Mouse (Mus musculus) layer of hippocampus, postnatal 14 days (tissue): ENCODE data around the gene Rpp14. TPM values are rescaled to one million over a fixed set of nuclear protein-coding genes. Genes with fewer than 3 reads are reported as not detected.

Source experiments
- DNase-seq, 2 experiments: peaks; one replicate each; pipeline ENCODE4 v3.0.0; 2021 to 2022; ENCODE audit warnings: low spot score in 2 of 2, mixed read lengths in 1 of 2
- total RNA-seq, 2 experiments: library from RNA; stranded (reverse); gene quantifications; 2 replicates each; pipeline ENCODE4 v1.2.3; 2021

The Rpp14 gene
- total RNA-seq, 2 experiments from 2014 or later = 24.5 to 25.4 TPM

- DNase-seq = no peak
Observed at GRCm38 (mm10) chr14:8054310-8055102, 25.7 kb upstream of the Rpp14 start.

- DNase-seq = no peak
Observed at GRCm38 (mm10) chr14:8056076-8056475, 24.1 kb upstream of the Rpp14 start.

GRCm38 (mm10) chr14:8059938-8060337, 20.2 kb upstream of the Rpp14 start:
- no peak for DNase-seq

GRCm38 (mm10) chr14:8062076-8062475, 18.1 kb upstream of the Rpp14 start:
- no peak for DNase-seq

GRCm38 (mm10) chr14:8062537-8063301, 17.4 kb upstream of the Rpp14 start:
- DNase-seq = peak; percentile 40 to 75

- peak in 1 of 2 experiments; percentile 34 for DNase-seq
Observed at GRCm38 (mm10) chr14:8063835-8064785, 16.1 kb upstream of the Rpp14 start.

GRCm38 (mm10) chr14:8080718-8081117, 551 bp downstream of the Rpp14 start:
- no peak for DNase-seq

GRCm38 (mm10) chr14:8082949-8083348, 2.8 kb downstream of the Rpp14 start:
- no peak for DNase-seq

- no peak for DNase-seq
Observed at GRCm38 (mm10) chr14:8089016-8089415, 8.8 kb downstream of the Rpp14 start.

GRCm38 (mm10) chr14:8092573-8092972, 12.4 kb downstream of the Rpp14 start:
- DNase-seq = peak in 1 of 2 experiments; percentile 52

GRCm38 (mm10) chr14:8093427-8093826, 13.3 kb downstream of the Rpp14 start:
- DNase-seq = no peak

GRCm38 (mm10) chr14:8094931-8095561, 14.9 kb downstream of the Rpp14 start:
- no peak for DNase-seq

- no peak for DNase-seq
Observed at GRCm38 (mm10) chr14:8095562-8095950, 15.4 kb downstream of the Rpp14 start.

GRCm38 (mm10) chr14:8097978-8098686, 18.0 kb downstream of the Rpp14 start, which contains the start of gene Pxk:
TSS of gene Pxk (plus strand) at chr14:8098211.
- peak; percentile 84 to 93 for DNase-seq

- no peak for DNase-seq
Observed at GRCm38 (mm10) chr14:8098687-8098995, 18.5 kb downstream of the Rpp14 start.

- DNase-seq = no peak
Observed at GRCm38 (mm10) chr14:8099561-8100021, 19.4 kb downstream of the Rpp14 start.

GRCm38 (mm10) chr14:8101886-8102285, 21.7 kb downstream of the Rpp14 start:
- no peak for DNase-seq

GRCm38 (mm10) chr14:8102676-8103075, 22.5 kb downstream of the Rpp14 start:
- DNase-seq = no peak

- DNase-seq = no peak
Observed at GRCm38 (mm10) chr14:8108047-8108446, 27.9 kb downstream of the Rpp14 start.

- DNase-seq = no peak
Observed at GRCm38 (mm10) chr14:8108976-8109375, 28.8 kb downstream of the Rpp14 start.
